Mouse (Mus musculus): ENCODE measurements around the gene Rab30. TPM values are rescaled to one million over a fixed set of nuclear protein-coding genes. Genes with fewer than 3 reads are reported as not detected.

Rab30 gene
- polyA plus RNA-seq (2015; fragmentation: Nextera tagmentation; extraction: Ambion mirVana), result 7.4 and 8.0 TPM in 2 replicates

- Histone ChIP-seq H3K9ac (replicated peaks; ENCODE audit: low read length) (peak within 1 kb of the TSS; percentile 99), H3K4me2 (replicated peaks; ENCODE audit: low read depth, low read length) (peak within 1 kb of the TSS; percentile 95), H3K27me3 (ENCODE audit: insufficient read depth, low read length) (0 out of 2 replicates have a peak, but pooled peaks cover 5% of the 10 kb centered on the region), H3K4me1 (ENCODE audit: insufficient read depth, low read length) (peaks cover 34% of the 10 kb centered on the region), H3K4me3 (ENCODE audit: low read length) (peak within 1 kb of the TSS; percentile 89), H3K27ac (ENCODE audit: low read length) (peak within 1 kb of the TSS; percentile 95), H3K9me3 (ENCODE audit: low read length) (no peaks in the 10 kb centered on the region), H3K36me3 (ENCODE audit: insufficient read depth, low read length) (peaks cover 13% of the 10 kb centered on the region)
- under 1% methylated on average over 38 of the region's 38 CpGs for WGBS
- peak; percentile 100 for ATAC-seq (ENCODE audit: low FRiP score, low TSS enrichment)
Measured at GRCm38 (mm10) chr7:92741152-92741860, at the start of gene Rab30. Gene Rab30, plus strand, starts transcription at chr7:92741603.

DNA sequence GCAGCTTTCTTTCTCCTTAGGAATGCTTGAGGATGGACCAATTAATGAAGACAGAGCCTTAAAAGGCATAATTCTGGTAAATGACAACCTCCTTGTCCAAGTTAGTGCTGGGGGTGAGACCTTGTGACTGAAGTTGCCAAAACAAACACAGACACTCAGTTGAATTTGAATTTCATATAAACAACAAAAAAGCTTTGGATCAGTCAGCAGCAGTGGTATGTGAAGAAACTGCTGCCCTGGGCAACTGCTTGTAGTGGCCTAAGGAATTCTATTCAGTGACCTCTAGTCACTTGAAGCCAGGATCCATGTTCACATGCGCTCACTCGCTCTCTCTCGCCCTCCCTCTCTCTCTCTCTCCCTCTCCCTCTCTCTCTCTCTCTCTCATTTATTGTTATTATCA lies 45.0 kb upstream of the Rab30 start:
- Histone ChIP-seq H3K4me1 (ENCODE audit: insufficient read depth, low read length) (no peaks in the 10 kb centered on the region), H3K9ac (replicated peaks; ENCODE audit: low read length) (no peak overlapping the region), H3K27me3 (ENCODE audit: insufficient read depth, low read length) (no peaks in the 10 kb centered on the region), H3K4me3 (ENCODE audit: low read length) (no peak overlapping the region), H3K9me3 (ENCODE audit: low read length) (no peaks in the 10 kb centered on the region), H3K4me2 (replicated peaks; ENCODE audit: low read depth, low read length) (no peak overlapping the region), H3K27ac (ENCODE audit: low read length) (no peak overlapping the region), H3K36me3 (ENCODE audit: insufficient read depth, low read length) (no peaks in the 10 kb centered on the region)
- 86% methylated on average over 3 of the region's 3 CpGs for WGBS
- ATAC-seq (ENCODE audit: low FRiP score, low TSS enrichment), result peak; percentile 57; the same call in 1 of the 2 replicates

GRCm38 (mm10) chr7:92698770-92699169 lies 42.6 kb upstream of the Rab30 start:
- no peaks in the 10 kb centered on the region for H3K4me1 ChIP-seq (ENCODE audit: insufficient read depth, low read length)
- H3K27ac ChIP-seq (ENCODE audit: low read length), result no peak overlapping the region
- H3K27me3 ChIP-seq (ENCODE audit: insufficient read depth, low read length), result no peaks in the 10 kb centered on the region
- no peak overlapping the region for H3K4me2 ChIP-seq (replicated peaks; ENCODE audit: low read depth, low read length)
- no peaks in the 10 kb centered on the region for H3K9me3 ChIP-seq (ENCODE audit: low read length)
- H3K36me3 ChIP-seq (ENCODE audit: insufficient read depth, low read length), result no peaks in the 10 kb centered on the region
- no peak overlapping the region for H3K4me3 ChIP-seq (ENCODE audit: low read length)
- WGBS, result 55% methylated on average over 5 of the region's 5 CpGs
- ATAC-seq (ENCODE audit: low FRiP score, low TSS enrichment), result no peak
- H3K9ac ChIP-seq (replicated peaks; ENCODE audit: low read length), result no peak overlapping the region

DNA sequence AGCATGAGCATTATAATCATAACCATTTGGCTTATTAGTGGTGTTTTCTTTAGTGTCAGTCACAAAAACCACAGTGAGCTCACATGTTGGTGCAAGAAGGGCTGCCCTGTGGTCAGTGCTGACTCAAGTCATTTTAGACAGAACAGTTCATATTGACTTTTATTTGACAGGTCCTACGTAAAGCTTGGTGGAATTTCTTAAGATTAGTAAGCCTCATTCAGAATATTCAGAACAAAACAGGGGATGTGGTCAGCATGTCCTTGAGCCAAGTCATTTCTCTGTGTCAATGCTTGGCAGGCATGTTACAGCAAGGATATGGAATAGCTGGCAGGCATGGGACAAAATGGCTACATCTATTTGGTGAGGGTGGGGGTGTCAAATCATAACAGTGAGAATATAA lies 37.7 kb upstream of the Rab30 start:
- no peaks in the 10 kb centered on the region for H3K36me3 ChIP-seq (ENCODE audit: insufficient read depth, low read length)
- no peaks in the 10 kb centered on the region for H3K9me3 ChIP-seq (ENCODE audit: low read length)
- H3K9ac ChIP-seq (replicated peaks; ENCODE audit: low read length), result no peak overlapping the region
- no peak overlapping the region for H3K27ac ChIP-seq (ENCODE audit: low read length)
- H3K4me1 ChIP-seq (ENCODE audit: insufficient read depth, low read length), result no peaks in the 10 kb centered on the region
- H3K27me3 ChIP-seq (ENCODE audit: insufficient read depth, low read length), result no peaks in the 10 kb centered on the region
- WGBS, result 74% methylated on average over 1 of the region's 1 CpGs
- H3K4me2 ChIP-seq (replicated peaks; ENCODE audit: low read depth, low read length), result no peak overlapping the region
- no peak overlapping the region for H3K4me3 ChIP-seq (ENCODE audit: low read length)
- no peak for ATAC-seq (ENCODE audit: low FRiP score, low TSS enrichment)

GRCm38 (mm10) chr7:92705534-92705933 lies 35.9 kb upstream of the Rab30 start:
- no peak for ATAC-seq (ENCODE audit: low FRiP score, low TSS enrichment)
- no peak overlapping the region for H3K4me2 ChIP-seq (replicated peaks; ENCODE audit: low read depth, low read length)
- H3K4me3 ChIP-seq (ENCODE audit: low read length), result no peak overlapping the region
- H3K9me3 ChIP-seq (ENCODE audit: low read length), result no peaks in the 10 kb centered on the region
- WGBS, result 60% methylated on average over 2 of the region's 2 CpGs
- H3K36me3 ChIP-seq (ENCODE audit: insufficient read depth, low read length), result no peaks in the 10 kb centered on the region
- no peak overlapping the region for H3K9ac ChIP-seq (replicated peaks; ENCODE audit: low read length)
- no peak overlapping the region for H3K27ac ChIP-seq (ENCODE audit: low read length)
- no peaks in the 10 kb centered on the region for H3K27me3 ChIP-seq (ENCODE audit: insufficient read depth, low read length)
- no peaks in the 10 kb centered on the region for H3K4me1 ChIP-seq (ENCODE audit: insufficient read depth, low read length)

DNA sequence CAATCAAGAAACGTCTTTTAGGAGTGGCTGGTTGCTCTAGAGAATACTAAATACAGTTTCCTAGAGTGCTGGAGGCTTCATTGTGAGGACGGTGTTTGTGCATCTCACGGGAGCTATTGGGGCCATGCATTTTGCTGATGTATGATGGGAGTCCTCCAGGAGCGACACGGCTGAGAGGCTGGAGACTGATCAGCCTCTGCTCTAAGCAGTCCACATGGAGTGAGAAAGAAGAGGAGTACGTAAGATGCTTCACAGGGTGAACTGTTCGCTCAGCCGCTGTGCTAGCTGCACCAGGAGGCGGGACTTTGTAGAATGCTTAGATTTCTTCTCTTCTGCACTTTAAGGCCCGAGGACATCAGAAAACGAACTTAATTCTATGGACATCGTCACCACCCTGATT lies 34.7 kb upstream of the Rab30 start:
- Histone ChIP-seq H3K27me3 (ENCODE audit: insufficient read depth, low read length) (no peaks in the 10 kb centered on the region), H3K9me3 (ENCODE audit: low read length) (no peaks in the 10 kb centered on the region), H3K9ac (replicated peaks; ENCODE audit: low read length) (no peak overlapping the region), H3K36me3 (ENCODE audit: insufficient read depth, low read length) (no peaks in the 10 kb centered on the region), H3K4me3 (ENCODE audit: low read length) (no peak overlapping the region), H3K27ac (ENCODE audit: low read length) (no peak overlapping the region), H3K4me2 (replicated peaks; ENCODE audit: low read depth, low read length) (no peak overlapping the region), H3K4me1 (ENCODE audit: insufficient read depth, low read length) (no peaks in the 10 kb centered on the region)
- 75% methylated on average over 12 of the region's 12 CpGs for WGBS
- ATAC-seq (ENCODE audit: low FRiP score, low TSS enrichment), result no peak

GRCm38 (mm10) chr7:92709573-92709972 lies 31.8 kb upstream of the Rab30 start:
- H3K36me3 ChIP-seq (ENCODE audit: insufficient read depth, low read length), result no peaks in the 10 kb centered on the region
- H3K9ac ChIP-seq (replicated peaks; ENCODE audit: low read length), result no peak overlapping the region
- 24% methylated on average over 2 of the region's 2 CpGs for WGBS
- no peaks in the 10 kb centered on the region for H3K4me1 ChIP-seq (ENCODE audit: insufficient read depth, low read length)
- no peak overlapping the region for H3K4me2 ChIP-seq (replicated peaks; ENCODE audit: low read depth, low read length)
- no peak overlapping the region for H3K4me3 ChIP-seq (ENCODE audit: low read length)
- no peak overlapping the region for H3K27ac ChIP-seq (ENCODE audit: low read length)
- no peaks in the 10 kb centered on the region for H3K9me3 ChIP-seq (ENCODE audit: low read length)
- no peaks in the 10 kb centered on the region for H3K27me3 ChIP-seq (ENCODE audit: insufficient read depth, low read length)
- no peak for ATAC-seq (ENCODE audit: low FRiP score, low TSS enrichment)

- H3K4me1 ChIP-seq (ENCODE audit: insufficient read depth, low read length), result no peaks in the 10 kb centered on the region
- no peak overlapping the region for H3K9ac ChIP-seq (replicated peaks; ENCODE audit: low read length)
- H3K9me3 ChIP-seq (ENCODE audit: low read length), result no peaks in the 10 kb centered on the region
- no peak for ATAC-seq (ENCODE audit: low FRiP score, low TSS enrichment)
- H3K4me3 ChIP-seq (ENCODE audit: low read length), result no peak overlapping the region
- H3K27me3 ChIP-seq (ENCODE audit: insufficient read depth, low read length), result no peaks in the 10 kb centered on the region
- no peak overlapping the region for H3K4me2 ChIP-seq (replicated peaks; ENCODE audit: low read depth, low read length)
- H3K27ac ChIP-seq (ENCODE audit: low read length), result no peak overlapping the region
- WGBS, result 77% methylated on average over 3 of the region's 3 CpGs
- no peaks in the 10 kb centered on the region for H3K36me3 ChIP-seq (ENCODE audit: insufficient read depth, low read length)
Measured at GRCm38 (mm10) chr7:92711593-92711992, 29.8 kb upstream of the Rab30 start.

- no peaks in the 10 kb centered on the region for H3K9me3 ChIP-seq (ENCODE audit: low read length)
- no peaks in the 10 kb centered on the region for H3K27me3 ChIP-seq (ENCODE audit: insufficient read depth, low read length)
- WGBS, result 86% methylated on average over 1 of the region's 1 CpGs
- no peak overlapping the region for H3K9ac ChIP-seq (replicated peaks; ENCODE audit: low read length)
- H3K27ac ChIP-seq (ENCODE audit: low read length), result no peak overlapping the region
- no peak overlapping the region for H3K4me2 ChIP-seq (replicated peaks; ENCODE audit: low read depth, low read length)
- H3K4me1 ChIP-seq (ENCODE audit: insufficient read depth, low read length), result no peaks in the 10 kb centered on the region
- ATAC-seq (ENCODE audit: low FRiP score, low TSS enrichment), result no peak
- no peak overlapping the region for H3K4me3 ChIP-seq (ENCODE audit: low read length)
- no peaks in the 10 kb centered on the region for H3K36me3 ChIP-seq (ENCODE audit: insufficient read depth, low read length)
Measured at GRCm38 (mm10) chr7:92715055-92715454, 26.3 kb upstream of the Rab30 start.

- WGBS, result 45% methylated on average over 3 of the region's 3 CpGs
- no peak for ATAC-seq (ENCODE audit: low FRiP score, low TSS enrichment)
- Histone ChIP-seq H3K4me1 (ENCODE audit: insufficient read depth, low read length) (no peaks in the 10 kb centered on the region), H3K9ac (replicated peaks; ENCODE audit: low read length) (no peak overlapping the region), H3K36me3 (ENCODE audit: insufficient read depth, low read length) (no peaks in the 10 kb centered on the region), H3K9me3 (ENCODE audit: low read length) (no peaks in the 10 kb centered on the region), H3K27me3 (ENCODE audit: insufficient read depth, low read length) (no peaks in the 10 kb centered on the region), H3K27ac (ENCODE audit: low read length) (no peak overlapping the region), H3K4me3 (ENCODE audit: low read length) (no peak overlapping the region), H3K4me2 (replicated peaks; ENCODE audit: low read depth, low read length) (no peak overlapping the region)
Measured at GRCm38 (mm10) chr7:92720156-92720905, 21.1 kb upstream of the Rab30 start.

Data from kidney, embryonic 16.5 days (tissue).